Mouse (Mus musculus) forebrain, postnatal 0 days (tissue): ENCODE results near the gene Phkg1. TPM values are rescaled to one million over a fixed set of nuclear protein-coding genes. Genes with fewer than 3 reads are reported as not detected.

ENCODE experiments used
- ATAC-seq: fragments of 200-750 bp; cut with Nextera tagmentation; 2 replicates; pipeline ENCODE4 v1.8.0; 2017; ENCODE audit warnings: mild to moderate bottlenecking, moderate library complexity
- DNase-seq: peaks from one replicate; pipeline ENCODE4 v3.0.0-alpha.2; 2015
- H3K27ac ChIP-seq: fragments of 300-500 bp; sonication (generic); 2 replicates; pipeline ENCODE4 v1.5.1; 2014; ENCODE audit warnings: low read depth, mild to moderate bottlenecking, antibody characterized with exemption, low read length, moderate library complexity, mixed read lengths
- H3K27me3 ChIP-seq: fragments of 300-500 bp; sonication (generic); 2 replicates; pipeline ENCODE4 v1.6.1; 2014; ENCODE audit warnings: mild to moderate bottlenecking, low read length, mixed read lengths; ENCODE audit not compliant: insufficient read depth
- H3K36me3 ChIP-seq: fragments of 300-500 bp; sonication (generic); 2 replicates; pipeline ENCODE4 v1.6.1; 2014; ENCODE audit warnings: mild to moderate bottlenecking, moderate library complexity; ENCODE audit not compliant: insufficient read depth
- H3K4me1 ChIP-seq: fragments of 300-500 bp; sonication (generic); 2 replicates; pipeline ENCODE4 v1.6.1; 2014; ENCODE audit warnings: antibody characterized with exemption; ENCODE audit not compliant: insufficient read depth
- H3K4me2 ChIP-seq: fragments of 300-500 bp; sonication (generic); 2 replicates; pipeline ENCODE4 v1.6.1; 2014; ENCODE audit warnings: low read depth, mild to moderate bottlenecking, moderate library complexity
- H3K4me3 ChIP-seq: fragments of 300-500 bp; sonication (generic); 2 replicates; pipeline ENCODE4 v1.5.1; 2014; ENCODE audit warnings: low read depth, low read length, mixed read lengths
- H3K9ac ChIP-seq: fragments of 300-500 bp; sonication (generic); 2 replicates; pipeline ENCODE4 v1.6.1; 2014; ENCODE audit warnings: mild to moderate bottlenecking
- H3K9me3 ChIP-seq: fragments of 300-500 bp; sonication (generic); 2 replicates; pipeline ENCODE4 v1.6.1; 2016; ENCODE audit warnings: low read length
- CTCF ChIP-seq: sonication (generic); IDR thresholded peaks from 2 replicates; pipeline ENCODE4 v1.5.1; 2016; ENCODE audit warnings: antibody characterized with exemption, control low read depth, low read depth
- WGBS: fragments of 180-500 bp; shearing (Covaris S2); extraction: QIAGEN DNeasy Blood & Tissue Kit; methylation state at CpG from one replicate; pipeline ENCODE4 v1.1.7; 2014; 5-methylcytosine and 5-hydroxymethylcytosine counted together
- polyA plus RNA-seq: library from polyadenylated mRNA; unstranded; fragments of >200 nt; fragmentation: Nextera tagmentation; extraction: Ambion mirVana; gene quantifications from 2 replicates; pipeline ENCODE4 v1.2.1, GENCODE M21; 2015
- total RNA-seq: library from RNA; depleted of rRNA; stranded (reverse); fragments of >200 nt; gene quantifications from 2 replicates; pipeline ENCODE4 v1.2.3, GENCODE M21; 2014

Gene Phkg1
- total and polyA plus RNA-seq, 2 experiments from 2014 or later = 1.3 to 1.4 TPM

DNA sequence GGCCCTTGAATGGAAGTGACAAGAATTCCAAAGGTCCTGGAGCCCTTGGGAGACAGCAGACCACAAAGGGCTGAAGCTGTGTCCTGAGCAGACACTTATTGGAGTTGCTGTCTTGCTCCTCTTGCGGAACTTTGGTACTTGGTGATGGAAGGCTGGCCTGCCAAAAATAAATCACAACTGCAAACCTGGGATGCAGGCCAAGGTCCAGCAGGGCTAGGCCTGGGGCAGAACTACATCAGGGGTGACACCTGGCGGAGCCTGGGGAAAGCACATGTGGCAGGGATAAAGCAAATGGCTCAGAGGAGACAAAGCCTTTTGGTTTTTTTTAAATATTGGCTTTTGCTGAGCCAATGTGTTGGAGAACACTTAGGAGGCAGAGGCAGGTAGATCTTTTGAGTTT is 19.4 kb downstream of the Phkg1 start:
- Histone ChIP-seq H3K4me1 (no peaks in the 10 kb centered on the region), H3K9ac (no peak overlapping the region), H3K4me3 (no peak overlapping the region), H3K36me3 (peaks cover 28% of the 10 kb centered on the region), H3K27ac (0 out of 2 replicates have a peak overlapping the region, but pooled peaks have one; percentile 9), H3K4me2 (no peak overlapping the region), H3K9me3 (no peaks in the 10 kb centered on the region), H3K27me3 (no peaks in the 10 kb centered on the region)
- WGBS = 43% methylated on average over 2 of the region's 2 CpGs
- no peak for ATAC-seq
- DNase-seq = peak; percentile 18
- TF ChIP-seq CTCF = peak; percentile 46

DNA sequence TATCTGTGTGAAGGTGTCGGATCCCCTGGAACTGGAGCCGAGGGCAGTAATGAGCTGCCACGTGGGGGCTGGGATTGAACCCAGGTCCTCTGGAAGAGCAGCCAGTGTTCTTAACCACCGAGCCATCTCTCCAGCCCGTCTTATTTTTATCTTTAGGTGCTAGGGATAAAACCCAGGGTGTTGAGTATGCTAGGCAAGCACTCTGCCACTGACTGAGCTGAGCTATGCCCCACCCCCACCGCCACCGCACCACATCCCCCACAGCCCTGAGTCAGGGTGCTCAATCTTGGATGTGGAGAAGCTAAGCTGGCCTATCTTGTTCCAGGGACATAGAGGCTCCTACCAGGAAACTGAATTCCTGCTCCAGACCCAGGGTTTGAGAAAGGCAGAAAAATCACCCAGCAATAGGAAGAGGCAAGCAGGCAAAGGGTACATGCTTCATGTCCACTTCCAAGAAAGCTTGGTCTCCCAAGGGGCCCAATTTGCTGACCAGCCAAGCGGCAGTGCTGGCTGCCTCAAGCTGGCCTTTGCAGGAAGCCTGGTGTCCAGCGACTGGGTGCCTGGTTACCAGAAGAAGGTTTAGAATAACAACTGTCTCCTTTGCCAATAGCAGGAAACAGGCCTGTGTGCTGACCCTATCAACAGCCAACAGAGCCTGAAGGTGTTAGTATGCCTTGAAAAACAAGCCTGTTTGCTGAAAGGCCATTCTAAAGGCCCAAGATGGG is 20.5 kb downstream of the Phkg1 start:
- 79% methylated on average over 9 of the region's 9 CpGs for WGBS
- H3K4me3 ChIP-seq = no peak overlapping the region
- H3K4me2 ChIP-seq = no peak overlapping the region
- TF ChIP-seq CTCF = no peak
- DNase-seq (no peak), ATAC-seq (peak; percentile 27; the same call in 1 of the 2 replicates)
- H3K36me3 ChIP-seq = peaks cover 23% of the 10 kb centered on the region
- H3K27ac ChIP-seq = no peak overlapping the region
- no peaks in the 10 kb centered on the region for H3K9me3 ChIP-seq
- no peaks in the 10 kb centered on the region for H3K27me3 ChIP-seq
- H3K9ac ChIP-seq = no peak overlapping the region
- no peaks in the 10 kb centered on the region for H3K4me1 ChIP-seq

DNA sequence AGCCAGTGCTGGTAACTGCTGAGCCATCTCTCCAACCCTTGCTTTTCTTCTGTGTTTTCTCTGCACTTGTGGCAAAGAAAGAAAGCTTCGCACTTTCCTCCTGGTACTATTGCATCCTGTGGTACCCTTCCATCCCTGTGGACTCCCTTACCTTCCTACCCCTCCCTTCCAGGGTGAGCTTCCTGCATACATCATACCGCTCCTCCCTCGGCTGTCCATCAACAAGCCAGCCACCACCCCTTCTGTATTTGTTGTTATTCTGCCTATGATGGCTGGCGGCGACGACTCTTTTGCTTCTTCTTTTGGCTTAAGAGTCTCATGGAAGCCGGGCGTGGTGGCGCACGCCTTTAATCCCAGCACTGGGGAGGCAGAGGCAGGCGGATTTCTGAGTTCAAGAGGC is 23.3 kb downstream of the Phkg1 start:
- H3K9me3 ChIP-seq = no peaks in the 10 kb centered on the region
- H3K4me3 ChIP-seq = no peak overlapping the region
- no peak overlapping the region for H3K9ac ChIP-seq
- H3K27me3 ChIP-seq = no peaks in the 10 kb centered on the region
- no peak overlapping the region for H3K4me2 ChIP-seq
- peaks cover 4% of the 10 kb centered on the region for H3K36me3 ChIP-seq
- ATAC-seq = no peak
- no peak overlapping the region for H3K27ac ChIP-seq
- H3K4me1 ChIP-seq = no peaks in the 10 kb centered on the region
- no peak for TF ChIP-seq CTCF
- DNase-seq = no peak
- WGBS = 81% methylated on average over 11 of the region's 11 CpGs

DNA sequence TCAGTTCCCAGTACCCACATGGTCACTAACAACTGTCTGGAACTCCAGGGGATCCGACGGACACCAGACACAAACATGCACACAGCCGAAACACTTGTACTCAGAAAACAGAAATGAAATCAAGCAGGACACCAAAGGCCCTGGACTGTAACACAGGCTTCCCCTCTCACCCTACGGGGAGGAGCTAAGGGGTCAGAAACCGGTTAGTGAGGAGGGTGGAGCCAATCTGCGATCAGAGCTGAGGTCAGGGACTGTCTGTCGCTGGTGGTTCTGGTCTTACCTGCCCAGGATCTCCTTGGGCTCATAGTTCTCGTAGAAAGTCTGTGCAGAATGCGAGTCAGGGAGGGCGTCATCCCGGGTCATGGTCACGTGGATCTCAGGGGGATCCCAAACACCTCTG is 24.4 kb downstream of the Phkg1 start:
- H3K9ac ChIP-seq = no peak overlapping the region
- no peak for ATAC-seq
- 84% methylated on average over 12 of the region's 12 CpGs for WGBS
- H3K4me1 ChIP-seq = no peaks in the 10 kb centered on the region
- no peak overlapping the region for H3K27ac ChIP-seq
- H3K9me3 ChIP-seq = no peaks in the 10 kb centered on the region
- H3K4me2 ChIP-seq = no peak overlapping the region
- no peaks in the 10 kb centered on the region for H3K27me3 ChIP-seq
- H3K4me3 ChIP-seq = no peak overlapping the region
- H3K36me3 ChIP-seq = no peaks in the 10 kb centered on the region
- no peak for TF ChIP-seq CTCF
- no peak for DNase-seq

DNA sequence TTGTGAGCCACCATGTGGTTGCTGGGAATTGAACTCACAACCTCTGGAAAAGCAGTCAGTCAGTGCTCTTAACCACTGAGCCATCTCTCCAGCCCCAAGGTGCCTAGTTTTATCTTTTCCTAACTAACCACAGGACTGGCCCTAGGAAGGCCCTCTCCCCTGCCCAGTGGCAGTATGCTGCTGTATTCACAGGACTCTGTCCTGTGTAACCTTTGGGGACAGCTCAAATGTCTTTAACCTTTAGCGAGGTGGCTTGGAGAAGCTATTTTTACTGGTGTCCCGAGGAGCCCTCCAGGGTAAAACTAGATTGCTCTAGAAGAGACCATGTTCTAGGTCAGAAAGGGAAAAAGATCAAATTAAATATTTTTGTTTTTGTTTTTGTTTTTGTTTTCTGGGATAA is 27.1 kb downstream of the Phkg1 start:
- DNase-seq (no peak), ATAC-seq (no peak)
- Histone ChIP-seq H3K4me1 (no peaks in the 10 kb centered on the region), H3K9ac (no peak overlapping the region), H3K36me3 (no peaks in the 10 kb centered on the region), H3K27ac (no peak overlapping the region), H3K4me2 (no peak overlapping the region), H3K4me3 (no peak overlapping the region), H3K27me3 (no peaks in the 10 kb centered on the region), H3K9me3 (no peaks in the 10 kb centered on the region)
- WGBS = 79% methylated on average over 2 of the region's 2 CpGs
- no peak for TF ChIP-seq CTCF

DNA sequence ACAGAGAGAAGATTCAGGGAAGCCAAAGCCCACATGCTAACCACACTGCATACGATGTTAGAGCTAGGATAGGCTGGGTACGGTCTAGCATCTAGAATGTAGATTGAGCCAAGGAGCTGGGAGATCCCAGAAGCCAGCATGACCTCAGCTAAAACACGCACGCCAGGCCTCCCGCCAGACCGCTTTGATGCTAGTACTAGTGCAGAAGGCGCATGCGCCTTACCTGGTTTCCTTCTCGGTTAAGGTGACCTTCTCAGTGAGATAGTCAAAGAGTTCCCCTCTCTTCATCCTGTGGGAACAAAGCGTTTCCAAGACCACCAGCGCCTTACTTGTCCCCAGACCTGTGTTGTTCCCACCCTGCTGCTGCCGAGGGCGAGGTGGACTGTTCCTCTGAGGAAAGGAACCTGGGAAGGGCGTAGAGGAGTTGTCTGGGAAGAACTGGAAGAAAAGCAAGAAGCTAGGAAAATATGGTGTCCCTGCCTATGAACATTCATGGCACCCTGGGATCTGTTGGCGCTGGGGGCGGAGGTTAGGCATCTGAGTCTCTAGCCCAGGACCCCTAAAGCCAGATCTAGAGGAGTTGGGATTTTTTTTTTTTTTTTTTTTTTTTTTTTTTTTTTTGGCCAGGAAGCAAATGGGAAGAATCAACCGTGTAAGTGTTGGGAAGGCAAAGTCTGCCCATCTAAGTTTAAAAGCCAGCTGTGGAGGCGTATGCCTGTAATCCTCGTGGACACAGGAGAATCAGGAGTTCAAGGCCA is 28.9 kb downstream of the Phkg1 start:
- no peak for TF ChIP-seq CTCF
- H3K9me3 ChIP-seq = no peaks in the 10 kb centered on the region
- no peak overlapping the region for H3K4me3 ChIP-seq
- ATAC-seq = no peak
- no peaks in the 10 kb centered on the region for H3K36me3 ChIP-seq
- 90% methylated on average over 19 of the region's 19 CpGs for WGBS
- H3K9ac ChIP-seq = no peak overlapping the region
- DNase-seq = no peak
- no peaks in the 10 kb centered on the region for H3K4me1 ChIP-seq
- H3K27ac ChIP-seq = no peak overlapping the region
- no peak overlapping the region for H3K4me2 ChIP-seq
- H3K27me3 ChIP-seq = no peaks in the 10 kb centered on the region

DNA sequence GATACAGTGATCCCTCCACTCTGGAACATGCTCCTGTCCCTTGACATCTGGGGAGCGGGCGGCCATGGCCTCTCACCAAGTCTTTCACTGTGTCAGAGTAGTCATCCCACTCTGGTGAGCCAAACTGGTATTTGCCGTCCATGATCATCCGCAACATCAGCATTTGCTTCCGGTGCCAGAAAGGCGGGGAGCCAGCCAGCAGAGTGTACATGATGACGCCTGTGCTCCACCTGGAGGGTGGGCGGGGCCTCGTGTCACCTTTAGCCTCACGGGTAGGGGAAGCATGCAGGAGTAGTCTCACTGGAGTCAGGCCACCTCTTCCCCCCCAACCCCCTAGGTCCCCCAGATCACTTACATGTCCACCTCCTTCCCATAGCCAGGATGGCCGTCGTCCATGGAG is 32.5 kb downstream of the Phkg1 start:
- no peak for TF ChIP-seq CTCF
- H3K36me3 ChIP-seq = peaks cover 12% of the 10 kb centered on the region
- H3K27ac ChIP-seq = no peak overlapping the region
- no peaks in the 10 kb centered on the region for H3K4me1 ChIP-seq
- DNase-seq (no peak), ATAC-seq (no peak)
- H3K4me3 ChIP-seq = no peak overlapping the region
- WGBS = 90% methylated on average over 12 of the region's 12 CpGs
- H3K9me3 ChIP-seq = no peaks in the 10 kb centered on the region
- no peak overlapping the region for H3K4me2 ChIP-seq
- no peak overlapping the region for H3K9ac ChIP-seq
- no peaks in the 10 kb centered on the region for H3K27me3 ChIP-seq
